Comparison of ENCODE assay signal across 11 mouse cellular contexts in genomic region chr12:17444406-17444805, GRCm38 (mm10).
A peak's percentile ranks its signal among the peaks of the same experiment; 100 is the strongest.
DNase-seq lines count a peak whose midpoint lies in the region; ATAC-seq and TF ChIP-seq lines count a peak whose summit lies in the region.
"Had no signal": no experiment of that assay in that cellular context is flagged by ENCODE, and none has a peak within 500 bp of the region (broad histone marks: within the 10 kb centered on the region; RNA-seq: fewer than 3 reads in every experiment).

No protein-coding gene starts in this region.

- H3K27me3 ChIP-seq in embryonic facial prominence, embryonic 14.5 days (replicated peaks; ENCODE audit: control insufficient read depth, insufficient read depth, low read length), result no peaks in the 10 kb centered on the region
- H3K27me3 ChIP-seq in lung, embryonic 14.5 days (ENCODE audit: insufficient read depth, low read length), result no peaks in the 10 kb centered on the region
- no peaks in the 10 kb centered on the region for H3K27me3 ChIP-seq in midbrain, postnatal 0 days (ENCODE audit: insufficient read depth, low read length)
- H3K27me3 ChIP-seq: hindbrain, embryonic 12.5 days had no signal

- no peak overlapping the region for H3K4me2 ChIP-seq in embryonic facial prominence, embryonic 14.5 days (ENCODE audit: low read depth, low read length)
- no peak overlapping the region for H3K4me2 ChIP-seq in lung, embryonic 14.5 days
- no peak overlapping the region for H3K4me2 ChIP-seq in midbrain, postnatal 0 days (ENCODE audit: low read depth, low read length, poor library complexity, severe bottlenecking)
- H3K4me2 ChIP-seq: hindbrain, embryonic 12.5 days had no signal

- no peak overlapping the region for H3K27ac ChIP-seq in embryonic facial prominence, embryonic 14.5 days (replicated peaks; ENCODE audit: low read depth, low read length)
- H3K27ac ChIP-seq in lung, embryonic 14.5 days (ENCODE audit: low read depth), result peak overlapping the region; percentile 43; the same call in 1 of the 2 replicates
- H3K27ac ChIP-seq in midbrain, postnatal 0 days (ENCODE audit: low read depth, low read length), result no peak overlapping the region
- H3K27ac ChIP-seq: hindbrain, embryonic 12.5 days had no signal

- 0 out of 2 replicates have a peak, but pooled peaks have one; percentile 23 for ATAC-seq in embryonic facial prominence, embryonic 14.5 days (ENCODE audit: low read depth)
- no peak for ATAC-seq in lung, embryonic 14.5 days (ENCODE audit: insufficient read depth)
- ATAC-seq in midbrain, postnatal 0 days (ENCODE audit: low FRiP score), result no peak
- ATAC-seq in monocyte, adult 5-6 weeks (replicated peaks; ENCODE audit: insufficient number of reproducible peaks, low FRiP score, low TSS enrichment, poor library complexity, severe bottlenecking), result no peak
- ATAC-seq: midbrain, embryonic 16.5 days had no signal

- no peak for TF ChIP-seq CTCF in lung, embryonic 14.5 days (IDR thresholded peaks at IDR 0.05; ENCODE audit: low read depth)
- TF ChIP-seq CTCF in midbrain, postnatal 0 days (IDR thresholded peaks at IDR 0.05), result no peak

- H3K4me1 ChIP-seq in embryonic facial prominence, embryonic 14.5 days (ENCODE audit: control insufficient read depth, insufficient read depth, low read length), result no peaks in the 10 kb centered on the region
- H3K4me1 ChIP-seq in lung, embryonic 14.5 days (ENCODE audit: insufficient read depth), result peaks cover 3% of the 10 kb centered on the region; the same call in 1 of the 2 replicates
- H3K4me1 ChIP-seq in midbrain, postnatal 0 days (ENCODE audit: insufficient read depth, low read length), result no peaks in the 10 kb centered on the region

- 38% methylated on average over 11 of the region's 11 CpGs for WGBS in embryonic facial prominence, embryonic 14.5 days
- WGBS in lung, embryonic 14.5 days, result 57% methylated on average over 11 of the region's 11 CpGs
- WGBS in midbrain, postnatal 0 days, result 74% methylated on average over 11 of the region's 11 CpGs

- DNase-seq in embryo, embryonic 10 days (ENCODE audit: low spot score), result peak; percentile 46
- no peak for DNase-seq in embryo, embryonic 9.5 days (ENCODE audit: extremely low spot score)
- peak; percentile 47 for DNase-seq in embryonic facial prominence, embryonic 14.5 days (ENCODE audit: low spot score)
- peak; percentile 52 for DNase-seq in heart, postnatal 4 days
- peak; percentile 70 for DNase-seq in lung, embryonic 14.5 days
- DNase-seq in midbrain, postnatal 0 days (ENCODE audit: low spot score), result no peak
- DNase-seq in spleen, postnatal 14 days (ENCODE audit: low spot score in 2 of 2), result no peak
- DNase-seq: left cerebral cortex, postnatal 4 days had no signal

- H3K9ac ChIP-seq in embryonic facial prominence, embryonic 14.5 days (ENCODE audit: low read depth, low read length), result no peak overlapping the region
- H3K9ac ChIP-seq in lung, embryonic 14.5 days, result no peak overlapping the region
- H3K9ac ChIP-seq in midbrain, postnatal 0 days (replicated peaks; ENCODE audit: low read length, poor library complexity, severe bottlenecking), result no peak overlapping the region
- H3K9ac ChIP-seq: hindbrain, embryonic 12.5 days had no signal

- H3K36me3 ChIP-seq in embryonic facial prominence, embryonic 14.5 days (ENCODE audit: control insufficient read depth, insufficient read depth, low read length), result no peaks in the 10 kb centered on the region
- no peaks in the 10 kb centered on the region for H3K36me3 ChIP-seq in lung, embryonic 14.5 days (ENCODE audit: insufficient read depth)
- no peaks in the 10 kb centered on the region for H3K36me3 ChIP-seq in midbrain, postnatal 0 days (ENCODE audit: insufficient read depth, low read length)
- H3K36me3 ChIP-seq: hindbrain, embryonic 12.5 days had no signal

- no peak overlapping the region for H3K4me3 ChIP-seq in embryonic facial prominence, embryonic 14.5 days (ENCODE audit: low read depth, low read length)
- no peak overlapping the region for H3K4me3 ChIP-seq in lung, embryonic 14.5 days (ENCODE audit: low read depth, low read length)
- H3K4me3 ChIP-seq in midbrain, postnatal 0 days (ENCODE audit: low read depth, low read length), result no peak overlapping the region
- H3K4me3 ChIP-seq: hindbrain, embryonic 12.5 days had no signal

- no peaks in the 10 kb centered on the region for H3K9me3 ChIP-seq in embryonic facial prominence, embryonic 14.5 days (ENCODE audit: control insufficient read depth, low read length)
- no peaks in the 10 kb centered on the region for H3K9me3 ChIP-seq in lung, embryonic 14.5 days (ENCODE audit: low read depth, low read length)
- no peaks in the 10 kb centered on the region for H3K9me3 ChIP-seq in midbrain, postnatal 0 days (ENCODE audit: low read length)
- H3K9me3 ChIP-seq: hindbrain, embryonic 12.5 days had no signal

Comparison
In these comparisons a context has a peak if more than half of its experiments do, and no peak if none do; other contexts are left out.
1. DNase-seq: peak in embryo, embryonic 10 days (single experiment), embryonic facial prominence, embryonic 14.5 days (single experiment), heart, postnatal 4 days (single experiment) and lung, embryonic 14.5 days (single experiment); none in embryo, embryonic 9.5 days (single experiment), midbrain, postnatal 0 days (single experiment) and spleen, postnatal 14 days (0 of 2).